Mouse (Mus musculus) spleen, embryonic (tissue): ENCODE results near the gene Wdtc1.

Experiments used
- CTCF ChIA-PET: fragments of 350-600 bp; sonication (Branson Sonifier 250); formaldehyde crosslinking; loops from one replicate; lab custom pipeline; 2022; lab: Charles Lee

The Wdtc1 gene

DNA sequence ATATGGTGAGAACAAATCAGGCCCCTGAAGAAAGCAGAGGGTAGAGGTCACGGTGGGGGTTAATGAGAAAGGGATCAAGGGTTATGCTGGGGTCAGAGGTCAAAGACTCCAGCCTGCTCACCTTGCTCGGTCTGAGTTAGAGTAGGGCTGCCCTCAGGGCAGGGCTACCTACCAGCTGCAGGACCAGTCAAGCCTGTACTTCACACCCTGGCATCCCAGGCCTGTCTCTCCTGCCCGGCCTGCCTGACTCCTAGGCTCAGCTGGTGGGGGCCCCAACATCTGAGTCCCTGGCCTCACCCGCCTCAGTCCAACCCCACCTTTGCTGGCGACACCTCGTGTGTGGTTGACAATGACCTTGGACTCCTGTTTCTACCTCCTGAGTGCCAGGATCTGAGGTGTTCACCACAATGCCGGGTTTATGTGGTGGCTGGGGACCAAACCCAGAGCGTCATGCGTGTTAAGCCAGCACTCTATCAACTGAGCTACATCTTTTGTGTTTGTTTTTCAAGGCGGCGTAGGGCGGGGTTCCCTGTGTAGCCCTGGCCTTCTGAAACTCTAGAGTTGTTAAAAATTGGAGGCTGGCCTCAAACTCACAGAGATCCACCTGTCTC lies 95.4 kb downstream of the Wdtc1 start:
- CTCF ChIA-PET: interaction anchor here (0.7 kb wide), 1 partner anchor 60 kb away, joined by 3 read pairs; no protein-coding TSS in a partner anchor

DNA sequence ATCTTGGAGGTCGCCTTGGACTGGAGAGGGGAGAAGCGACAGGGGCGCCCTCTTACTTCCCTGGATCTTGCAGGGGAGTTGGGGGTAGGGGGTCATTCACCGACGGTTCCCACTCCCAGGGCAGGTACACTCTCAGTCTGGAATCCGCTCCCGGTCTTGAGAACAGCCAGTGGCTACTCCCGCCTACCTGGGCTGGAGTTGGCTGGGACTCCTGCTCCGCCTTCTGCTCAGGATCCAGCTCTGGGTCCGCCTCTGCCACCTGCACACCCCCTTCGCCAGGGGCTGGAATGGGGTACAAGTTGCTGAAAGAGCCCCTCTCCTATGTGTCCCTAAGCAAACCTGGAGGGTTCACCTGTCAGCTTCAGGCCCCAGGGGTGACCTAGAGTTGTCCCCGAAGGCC lies 96.1 kb downstream of the Wdtc1 start:
- CTCF ChIA-PET: no interaction called here

DNA sequence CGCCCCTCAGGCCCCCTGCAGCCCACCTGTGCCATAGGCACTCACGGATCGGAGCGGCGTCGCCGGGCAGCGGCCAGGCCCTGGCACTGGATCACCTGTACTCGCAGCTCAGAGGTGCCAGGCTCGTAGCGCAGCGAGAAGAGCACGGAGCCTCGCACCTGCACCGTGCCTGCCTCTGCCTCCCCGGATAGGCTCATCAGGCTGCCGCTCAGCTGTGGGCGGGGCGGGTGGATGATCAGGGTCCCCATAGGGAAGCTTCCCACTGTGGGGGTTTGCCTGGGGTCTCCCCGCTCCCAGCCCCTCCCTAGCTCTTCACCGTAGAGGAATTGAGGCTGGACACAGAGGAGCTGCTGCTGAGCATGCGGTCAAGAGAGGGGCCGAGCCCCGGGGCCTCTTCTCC lies 96.5 kb downstream of the Wdtc1 start:
- CTCF ChIA-PET: no interaction called here

DNA sequence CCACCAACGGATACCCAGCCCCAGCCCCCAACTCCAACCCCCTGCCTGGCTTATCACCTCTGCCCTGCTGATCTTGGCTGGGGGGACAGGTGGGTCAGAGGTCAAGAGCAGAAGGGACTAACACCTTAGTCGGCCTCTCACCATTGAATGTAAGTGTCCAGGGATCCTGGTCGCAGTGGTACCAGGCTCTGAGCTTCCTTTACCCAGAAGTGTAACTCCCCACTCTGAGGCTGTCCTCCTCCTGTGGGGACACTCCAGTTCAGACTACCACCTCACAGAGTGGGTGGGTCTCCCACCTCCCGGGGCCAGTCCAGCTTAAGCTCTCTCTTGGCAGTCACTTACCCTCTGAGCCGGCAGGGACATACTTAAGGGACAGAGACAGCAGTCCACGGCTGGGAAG lies 97.9 kb downstream of the Wdtc1 start:
- CTCF ChIA-PET: interaction anchor here (1.2 kb wide), 1 partner anchor 309 kb away, joined by 4 read pairs; no protein-coding TSS in a partner anchor

DNA sequence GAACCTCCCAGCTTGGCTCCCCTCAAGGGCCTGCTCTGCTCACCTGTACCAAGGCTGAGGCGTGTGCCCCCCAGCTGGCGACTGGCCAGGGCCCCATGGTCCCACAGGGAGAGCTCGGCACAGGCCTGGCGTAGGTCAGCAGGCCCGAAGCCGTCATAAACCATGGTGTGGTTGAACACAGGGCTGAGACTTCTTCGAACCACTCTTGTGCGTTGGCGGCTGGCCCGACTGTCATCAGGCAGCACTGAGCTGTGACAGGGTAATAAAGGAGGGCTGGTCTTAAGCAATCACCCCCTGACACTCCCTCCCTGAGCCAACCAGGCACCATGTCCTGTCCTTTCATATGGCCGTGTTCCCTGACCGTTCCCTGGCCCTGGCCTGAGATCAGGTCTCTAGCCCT lies 99.9 kb downstream of the Wdtc1 start:
- CTCF ChIA-PET: interaction anchor here (0.8 kb wide), 1 partner anchor 18 kb away, joined by 3 read pairs; no protein-coding TSS in a partner anchor

DNA sequence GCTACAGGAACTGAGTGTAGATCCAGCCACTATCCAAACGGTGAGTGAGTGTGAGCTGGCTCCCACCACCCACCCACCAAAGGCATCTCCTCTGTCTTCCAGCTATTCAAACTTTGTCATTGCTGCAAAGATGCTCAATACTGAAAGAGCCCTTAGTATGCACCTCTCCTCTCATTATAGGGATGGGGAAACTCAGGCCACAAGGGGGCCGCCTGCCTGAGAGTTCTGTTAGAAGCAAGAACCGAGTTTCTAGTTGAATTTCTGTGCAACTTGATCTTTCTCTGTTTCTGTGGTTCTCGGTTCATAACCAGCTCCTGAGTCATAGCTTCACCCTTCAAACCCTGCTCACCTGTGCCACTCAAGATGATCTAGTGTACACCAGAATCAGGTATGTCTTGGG lies 101.2 kb downstream of the Wdtc1 start:
- CTCF ChIA-PET: interaction anchor here (1.0 kb wide), 1 partner anchor 243 kb away, joined by 3 read pairs; no protein-coding TSS in a partner anchor

DNA sequence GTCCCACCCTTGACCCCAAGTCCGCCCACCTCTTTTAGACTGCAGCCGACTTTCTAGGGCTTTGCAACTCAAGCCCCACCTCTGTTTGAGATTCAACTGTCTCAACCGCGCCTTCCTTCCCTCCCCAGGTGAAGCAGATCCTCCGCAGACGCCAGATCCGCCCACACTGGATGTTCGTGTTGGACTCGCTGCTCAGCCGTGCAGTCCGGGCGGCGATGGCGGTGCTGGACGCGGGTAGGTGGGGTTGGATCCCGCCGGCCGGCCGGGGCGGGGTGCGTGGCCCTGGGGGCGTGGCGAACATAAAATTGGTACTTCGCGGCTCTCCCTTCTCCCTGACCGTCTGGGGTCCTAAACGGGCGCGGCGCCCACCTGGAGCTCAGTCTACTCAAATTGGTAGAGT lies 102.1 kb downstream of the Wdtc1 start:
- CTCF ChIA-PET: interaction anchor here (0.6 to 0.7 kb wide), 2 partner anchors 150 to 169 kb away, joined by 3 to 4 read pairs; no protein-coding TSS in a partner anchor

DNA sequence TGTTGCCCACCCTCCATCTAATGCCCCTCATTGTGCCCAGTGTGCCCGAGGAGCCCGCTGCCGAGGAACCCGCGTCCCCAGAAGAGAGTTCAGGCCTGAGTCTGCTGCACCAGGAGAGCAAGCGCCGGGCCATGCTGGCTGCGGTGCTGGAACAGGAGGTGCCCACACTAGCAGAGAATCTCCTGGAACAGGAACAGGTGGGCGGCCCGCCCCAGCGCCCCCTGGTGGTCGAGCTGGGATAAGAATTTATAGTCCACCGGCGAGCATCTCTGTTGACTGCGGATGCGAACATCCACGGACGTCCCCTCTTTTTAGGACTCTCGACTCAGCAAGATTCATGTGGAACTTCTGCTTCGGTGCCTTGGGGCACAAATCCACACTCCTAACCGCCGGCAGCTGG lies 102.7 kb downstream of the Wdtc1 start:
- CTCF ChIA-PET: interaction anchor here (0.6 to 1.2 kb wide), 2 partner anchors 13 to 233 kb away, joined by 5 to 9 read pairs; no protein-coding TSS in a partner anchor

DNA sequence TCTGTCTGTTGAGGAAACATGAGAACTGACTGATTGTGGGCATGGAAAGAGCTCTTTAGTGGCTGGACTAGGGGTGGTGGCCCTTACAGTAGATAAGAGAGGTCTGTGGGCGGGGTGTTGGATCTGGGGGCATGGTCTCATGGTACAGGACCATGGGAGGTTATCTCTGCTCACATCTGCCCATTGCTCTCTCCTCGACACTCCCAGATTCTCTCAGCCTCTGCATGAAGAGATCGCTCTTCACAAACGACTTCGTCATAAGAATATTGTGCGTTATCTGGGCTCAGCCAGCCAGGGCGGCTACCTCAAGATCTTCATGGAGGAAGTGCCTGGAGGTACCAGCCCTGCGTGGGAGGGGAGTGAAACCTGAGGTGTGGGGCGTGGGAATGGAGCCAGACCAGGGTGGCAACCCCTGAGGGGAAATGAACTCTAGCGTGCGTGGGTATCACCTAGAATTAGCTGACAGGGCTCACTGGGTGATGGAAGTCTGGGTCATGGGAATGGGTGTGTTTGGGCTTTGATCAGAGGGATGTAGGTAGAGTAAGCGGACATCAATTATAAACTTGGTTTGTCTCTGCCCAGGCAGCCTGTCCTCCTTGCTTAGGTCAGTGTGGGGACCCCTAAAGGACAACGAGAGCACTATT lies 105.4 kb downstream of the Wdtc1 start:
- CTCF ChIA-PET: no interaction called here

DNA sequence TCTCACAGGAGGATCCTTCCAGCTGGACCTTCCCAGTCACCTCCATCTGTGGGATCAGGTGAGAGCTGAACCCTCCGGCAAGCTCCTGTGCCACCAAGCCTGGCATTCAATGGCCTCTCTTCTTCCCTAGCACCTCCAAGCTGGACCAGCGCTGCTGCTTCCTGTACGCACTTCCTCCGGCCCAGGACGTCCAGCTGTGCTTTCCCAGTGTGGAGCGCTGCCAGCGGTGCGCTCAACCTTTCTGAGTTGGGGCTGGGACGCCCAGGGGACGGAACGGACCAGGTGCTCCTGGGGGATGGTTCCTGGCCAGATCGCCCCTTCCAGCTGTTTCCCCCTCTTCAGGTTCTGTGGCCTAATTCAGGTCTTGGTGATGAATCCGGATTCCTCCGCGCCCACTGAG lies 106.2 kb downstream of the Wdtc1 start:
- CTCF ChIA-PET: no interaction called here

DNA sequence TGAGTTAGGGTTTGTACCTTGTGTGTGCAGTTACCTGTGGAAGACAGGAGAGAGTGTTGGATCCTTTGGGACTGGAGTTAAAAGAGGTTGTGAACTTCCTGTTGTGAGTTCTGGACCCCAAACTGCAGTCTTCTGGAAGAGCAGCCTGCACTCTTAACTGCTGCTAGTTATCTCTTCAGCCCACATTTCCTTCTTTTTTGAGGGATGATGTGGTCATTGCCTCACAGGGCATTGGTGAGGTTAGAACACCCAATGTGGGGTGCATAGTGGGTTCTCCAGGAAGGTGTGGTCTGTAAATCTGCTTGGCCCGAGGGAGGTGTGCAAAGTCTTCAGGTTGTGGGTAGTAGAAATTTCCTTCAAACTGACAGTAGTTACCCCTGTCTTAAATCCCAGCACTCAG lies 109.0 kb downstream of the Wdtc1 start:
- CTCF ChIA-PET: no interaction called here

DNA sequence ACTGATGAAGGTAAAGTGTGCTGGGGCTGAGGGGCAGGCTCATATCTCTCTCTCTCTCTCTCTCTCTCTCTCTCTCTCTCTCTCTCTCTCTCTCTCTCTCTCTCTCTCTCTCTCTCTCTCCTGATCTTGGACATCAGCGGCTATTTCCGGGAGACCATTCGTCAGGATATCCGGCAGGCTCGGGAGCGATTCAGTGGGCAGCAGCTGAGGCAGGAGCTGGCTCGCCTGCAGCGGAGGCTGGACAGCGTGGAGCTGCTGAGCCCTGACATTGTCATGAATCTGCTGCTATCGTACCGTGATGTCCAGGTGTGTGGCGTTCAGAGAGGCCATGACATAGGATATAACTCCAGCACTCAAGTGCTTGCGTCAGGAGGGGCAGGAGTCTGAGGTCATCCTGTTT lies 109.7 kb downstream of the Wdtc1 start:
- CTCF ChIA-PET: interaction anchor here (0.6 to 0.8 kb wide), 3 partner anchors 18 to 309 kb away, joined by 5 to 6 read pairs (median 5); no protein-coding TSS in a partner anchor

DNA sequence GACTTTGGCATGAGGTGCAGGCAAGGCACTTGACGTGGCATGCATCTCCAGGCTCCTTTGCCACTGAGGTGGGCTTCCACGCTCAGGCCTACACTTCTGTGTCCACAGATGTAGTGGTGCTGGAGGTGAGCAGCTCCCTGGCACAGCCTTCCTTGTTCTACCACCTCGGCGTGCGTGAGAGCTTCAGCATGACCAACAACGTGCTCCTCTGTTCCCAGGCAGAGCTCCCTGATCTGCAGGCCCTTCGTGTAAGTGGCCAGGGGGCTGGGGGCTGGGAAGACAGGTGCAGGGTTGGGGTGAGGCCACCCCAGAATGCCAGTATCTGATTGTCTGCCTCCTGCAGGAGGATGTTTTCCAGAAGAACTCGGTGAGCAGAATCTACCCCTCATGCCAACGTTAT lies 110.6 kb downstream of the Wdtc1 start:
- CTCF ChIA-PET: interaction anchor here (0.8 kb wide), 1 partner anchor 43 kb away, joined by 5 read pairs; no protein-coding TSS in a partner anchor
